Comparison of ENCODE assay signal across 8 mouse cellular contexts in the genomic region with DNA sequence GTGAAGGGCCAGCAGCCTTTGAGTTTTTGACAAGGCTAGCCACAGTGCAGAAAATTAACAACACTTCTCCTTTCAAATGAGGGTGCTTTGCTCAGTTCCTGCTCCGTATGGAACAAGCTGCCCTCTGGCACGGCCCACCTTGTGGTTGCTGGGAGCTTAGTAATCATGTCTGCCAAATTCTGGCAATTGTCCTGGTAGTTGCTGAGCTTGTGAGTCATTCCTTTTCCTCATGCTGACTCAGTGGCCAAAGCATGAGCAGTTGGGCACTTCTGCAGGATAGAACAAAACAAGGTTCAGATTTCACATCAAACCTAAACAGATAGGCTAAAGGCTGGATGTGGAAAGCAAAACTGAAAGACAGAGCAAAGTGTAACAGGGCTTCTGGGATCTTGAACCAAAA. TPM values are rescaled to one million over a fixed set of nuclear protein-coding genes. Genes with fewer than 3 reads are reported as not detected.
DNase-seq lines count a peak whose midpoint lies in the region; ATAC-seq and TF ChIP-seq lines count a peak whose summit lies in the region.

No protein-coding gene starts in this region.

- intact Hi-C loops in heart, postnatal 25 days (cut with DNase I) = no loop called here

- WGBS in hindbrain, embryonic 16.5 days = 50% methylated on average over 2 of the region's 2 CpGs
- 67% methylated on average over 2 of the region's 2 CpGs for WGBS in hindbrain, embryonic 10.5 days
- WGBS in lung, adult 2 months = 8% methylated on average over 2 of the region's 2 CpGs

- H3K27me3 ChIP-seq in hindbrain, embryonic 16.5 days (replicated peaks; ENCODE audit: control insufficient read depth, insufficient read depth, low read length) = no peaks in the 10 kb centered on the region
- H3K27me3 ChIP-seq in hindbrain, embryonic 10.5 days (ENCODE audit: insufficient read depth, poor library complexity, severe bottlenecking) = no peaks in the 10 kb centered on the region

- no peak overlapping the region for H3K27ac ChIP-seq in hindbrain, embryonic 16.5 days (ENCODE audit: low read depth, low read length)
- H3K27ac ChIP-seq in hindbrain, embryonic 10.5 days = no peak overlapping the region

- peak; percentile 61; the same call in 1 of the 2 replicates for ATAC-seq in hindbrain, embryonic 16.5 days
- ATAC-seq in inflammation-experienced regulatory T-cells, adult 6 months = no peak
- ATAC-seq in activated CD4-positive, CD25-positive, alpha-beta regulatory T cell, adult 4 months = no peak

- no peaks in the 10 kb centered on the region for H3K4me1 ChIP-seq in hindbrain, embryonic 16.5 days (ENCODE audit: control insufficient read depth, insufficient read depth, low read depth, low read length)
- H3K4me1 ChIP-seq in hindbrain, embryonic 10.5 days (replicated peaks) = peaks cover 11% of the 10 kb centered on the region; the same call in 1 of the 2 replicates
- peaks cover 3% of the 10 kb centered on the region for H3K4me1 ChIP-seq in lung, adult 2 months (ENCODE audit: control insufficient read depth, insufficient read depth, low read length)

- no peak for TF ChIP-seq POLR2A in lung, adult 2 months (IDR thresholded peaks at IDR 0.05; ENCODE audit: borderline replicate concordance, extremely low read depth, low read depth, low read length)

- H3K36me3 ChIP-seq in hindbrain, embryonic 16.5 days (ENCODE audit: control insufficient read depth, insufficient read depth, low read length) = no peaks in the 10 kb centered on the region
- no peaks in the 10 kb centered on the region for H3K36me3 ChIP-seq in hindbrain, embryonic 10.5 days

- no peaks in the 10 kb centered on the region for H3K9me3 ChIP-seq in hindbrain, embryonic 16.5 days (ENCODE audit: control insufficient read depth, low read length)
- no peaks in the 10 kb centered on the region for H3K9me3 ChIP-seq in hindbrain, embryonic 10.5 days

- H3K4me2 ChIP-seq in hindbrain, embryonic 16.5 days (ENCODE audit: low read length) = no peak overlapping the region

- DNase-seq in hindbrain, embryonic 10.5 days (ENCODE audit: low spot score) = no peak
- peak; percentile 91 for DNase-seq in Muller cell, postnatal 12 days (ENCODE audit: inconsistent ontology term)
- DNase-seq in cerebellum, adult 9-11 months = peak; percentile 75
- peak; percentile 10 for DNase-seq in heart, postnatal 25 days (ENCODE audit: low spot score)
- peak; percentile 11 for DNase-seq in lung, adult 2 months

- H3K4me3 ChIP-seq in hindbrain, embryonic 16.5 days (ENCODE audit: low read length) = no peak overlapping the region
- H3K4me3 ChIP-seq in hindbrain, embryonic 10.5 days = no peak overlapping the region
- no peak overlapping the region for H3K4me3 ChIP-seq in lung, adult 2 months (replicated peaks; ENCODE audit: extremely low read depth, low read depth, low read length)

- no peak for TF ChIP-seq CTCF in lung, adult 2 months (IDR thresholded peaks at IDR 0.05; ENCODE audit: insufficient read depth, low read length)

- no peak overlapping the region for H3K9ac ChIP-seq in hindbrain, embryonic 16.5 days (ENCODE audit: low read depth, low read length)

RNA-seq across cellular contexts. Expression of a gene that starts 31.6 kb away (rescaled TPM):
- 5.2 and 8.7 TPM in 2 replicates for polyA plus RNA-seq in hindbrain, embryonic 16.5 days (2015; fragmentation: Nextera tagmentation; extraction: Ambion mirVana)
- 23.3 and 24.4 TPM in 2 replicates for polyA plus RNA-seq in hindbrain, embryonic 10.5 days (2016; fragmentation: Nextera tagmentation; extraction: Ambion mirVana)
- 1 to 10 TPM; 6.4 to 8.4 TPM for total RNA-seq in heart, postnatal 25 days (2021)
- polyA plus RNA-seq in lung, adult 2 months (2012; rRNA removed) = 101 and 102 TPM in 2 replicates
- polyA plus RNA-seq in inflammation-experienced regulatory T-cells, adult 6 months (2017; shearing (Covaris generic)) = 10 to 100 TPM; 26.4 to 54.2 (median 46.2) TPM
- polyA plus RNA-seq in activated CD4-positive, CD25-positive, alpha-beta regulatory T cell, adult 4 months (2017; shearing (Covaris generic)) = 10 to 100 TPM; 34.2 to 45.0 TPM
